Mouse (Mus musculus): ENCODE results near the gene Pik3c2b.

DNA sequence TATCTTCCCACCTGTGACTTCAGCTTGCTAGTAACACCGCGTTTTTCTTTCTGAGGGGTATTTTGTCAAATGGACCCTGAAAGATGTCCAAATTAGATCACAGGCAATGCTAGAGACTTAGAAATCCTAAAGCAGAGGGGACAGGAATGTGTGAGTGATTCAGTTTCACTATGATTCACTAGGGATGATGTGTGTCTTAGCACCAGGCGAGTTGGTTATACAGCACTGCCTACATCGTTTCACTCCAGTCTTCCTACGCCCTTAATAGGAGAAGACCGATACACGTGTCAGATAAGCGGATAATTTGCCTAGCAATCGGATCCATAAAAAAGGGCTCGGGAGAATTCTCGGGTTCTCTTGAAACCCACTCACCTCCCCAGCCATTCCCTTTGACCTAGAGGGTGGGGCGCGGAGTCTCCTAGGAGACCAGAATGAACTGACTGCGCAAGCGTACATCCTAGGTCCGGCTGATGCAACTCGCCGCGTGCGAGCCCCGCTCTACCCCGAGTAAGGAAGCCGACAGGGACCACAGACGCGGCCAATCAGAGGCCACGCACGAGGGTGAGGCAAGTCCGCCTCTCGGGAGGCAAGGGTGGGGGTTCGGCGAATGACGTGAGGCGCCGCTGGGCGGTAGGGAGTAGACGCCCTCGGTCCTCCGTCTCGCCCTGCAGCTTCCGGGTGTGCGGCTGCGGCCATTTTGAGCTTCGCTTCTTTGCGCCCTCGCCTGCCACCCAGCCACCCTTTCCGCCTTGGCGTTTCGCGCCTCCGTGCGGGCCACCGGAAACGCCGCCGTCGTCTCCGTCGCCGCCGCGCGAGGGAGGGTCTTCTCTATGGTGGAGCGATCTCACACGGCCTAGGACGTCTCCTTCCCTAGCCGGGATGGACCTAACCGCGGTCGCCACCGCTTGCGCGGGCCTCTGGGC lies 85.4 kb downstream of the Pik3c2b start, which contains the start of gene Ppp1r15b:
- no peak for TF ChIP-seq CTCF (IDR thresholded peaks at IDR 0.05; ENCODE audit: control insufficient read depth, insufficient read depth, insufficient read length)
- peak; percentile 97 for TF ChIP-seq MAX (IDR thresholded peaks at IDR 0.05)
- peak; percentile 10 for TF ChIP-seq FOSL1 (IDR thresholded peaks at IDR 0.05; ENCODE audit: insufficient read depth, low read length, poor library complexity, severe bottlenecking)
- no peak for TF ChIP-seq MYOD1 (IDR thresholded peaks at IDR 0.05; ENCODE audit: control insufficient read depth, insufficient read length, low read depth)
- TF ChIP-seq USF1 (IDR thresholded peaks at IDR 0.05; ENCODE audit: low read depth): no peak

Measured in C2C12 (cell line).